Mouse (Mus musculus): ENCODE data around the gene Sox5. TPM values are rescaled to one million over a fixed set of nuclear protein-coding genes. Genes with fewer than 3 reads are reported as not detected.

The Sox5 gene
- polyA plus RNA-seq, 1 experiment from 2014 or later = 22.9 TPM

- 94% methylated on average over 8 of the region's 8 CpGs for WGBS
- Histone ChIP-seq H3K27ac (ENCODE audit: low read length) (no peak overlapping the region), H3K9ac (ENCODE audit: low read length) (no peak overlapping the region), H3K9me3 (ENCODE audit: control insufficient read depth, low read length) (no peaks in the 10 kb centered on the region), H3K36me3 (ENCODE audit: control insufficient read depth, insufficient read depth, low read length) (no peaks in the 10 kb centered on the region), H3K4me2 (ENCODE audit: low read depth, low read length) (no peak overlapping the region), H3K4me3 (ENCODE audit: low read length) (no peak overlapping the region), H3K4me1 (replicated peaks; ENCODE audit: control insufficient read depth, insufficient read depth, low read length) (no peaks in the 10 kb centered on the region), H3K27me3 (ENCODE audit: control insufficient read depth, insufficient read depth, low read depth, low read length) (no peaks in the 10 kb centered on the region)
- ATAC-seq (ENCODE audit: low read depth) = no peak
These were observed 322.3 kb downstream of the Sox5 start for GRCm38 (mm10) chr6:144459486-144459885.

GRCm38 (mm10) chr6:144457500-144457899 is 324.3 kb downstream of the Sox5 start:
- whole genome bisulfite sequencing = 78% methylated on average over 9 of the region's 9 CpGs
- no peak overlapping the region for H3K9ac ChIP-seq (ENCODE audit: low read length)
- no peaks in the 10 kb centered on the region for H3K4me1 ChIP-seq (replicated peaks; ENCODE audit: control insufficient read depth, insufficient read depth, low read length)
- H3K4me2 ChIP-seq (ENCODE audit: low read depth, low read length) = no peak overlapping the region
- no peaks in the 10 kb centered on the region for H3K9me3 ChIP-seq (ENCODE audit: control insufficient read depth, low read length)
- H3K27me3 ChIP-seq (ENCODE audit: control insufficient read depth, insufficient read depth, low read depth, low read length) = no peaks in the 10 kb centered on the region
- no peaks in the 10 kb centered on the region for H3K36me3 ChIP-seq (ENCODE audit: control insufficient read depth, insufficient read depth, low read length)
- H3K4me3 ChIP-seq (ENCODE audit: low read length) = no peak overlapping the region
- no peak for ATAC-seq (ENCODE audit: low read depth)
- no peak overlapping the region for H3K27ac ChIP-seq (ENCODE audit: low read length)

DNA sequence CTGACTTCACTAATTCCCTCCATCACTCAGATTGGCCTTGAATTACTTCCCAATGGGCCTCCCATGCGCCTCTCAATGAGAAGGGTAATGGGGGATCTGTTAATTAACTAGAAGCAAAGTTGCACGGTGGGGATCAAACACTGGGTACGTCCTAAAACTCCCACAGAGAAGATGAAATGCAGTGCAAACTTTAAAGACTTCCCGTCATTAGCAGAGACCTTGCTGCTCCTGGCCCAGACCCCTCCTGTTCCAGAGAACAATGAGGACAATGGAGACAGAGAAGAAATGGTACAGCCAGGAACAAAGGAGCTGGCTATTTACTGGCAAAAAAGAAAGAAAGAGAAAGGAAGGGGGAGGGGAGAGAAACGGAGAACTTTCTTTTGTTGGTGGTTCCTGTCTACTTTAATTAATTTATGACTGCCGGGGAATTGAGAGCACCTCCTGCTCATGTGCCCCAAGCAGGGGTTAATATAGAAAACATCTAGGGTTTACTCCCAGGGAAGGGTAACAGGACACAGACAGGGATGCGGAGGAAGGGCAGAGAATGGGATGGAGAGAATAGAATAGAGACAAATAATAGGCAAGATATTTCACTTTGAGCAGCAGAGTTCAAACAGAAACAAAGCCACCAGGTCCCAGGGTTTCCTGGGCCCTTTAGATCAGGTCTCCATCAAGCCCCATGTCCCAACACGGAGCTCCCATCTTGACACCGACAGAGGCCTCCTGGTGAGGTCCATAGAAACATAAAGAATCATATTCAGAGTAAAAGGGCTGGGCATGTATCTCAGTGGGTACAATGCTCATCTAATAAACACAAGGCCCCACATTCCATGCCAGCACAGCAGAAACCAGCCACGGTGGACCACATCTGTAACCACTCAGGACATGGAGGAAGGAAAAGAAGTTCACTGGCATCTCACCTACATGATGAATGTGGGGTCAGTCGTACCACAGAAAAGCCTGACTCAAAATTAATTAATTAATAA is 327.2 kb downstream of the Sox5 start:
- H3K4me2 ChIP-seq (ENCODE audit: low read depth, low read length) = no peak overlapping the region
- no peak for ATAC-seq (ENCODE audit: low read depth)
- no peaks in the 10 kb centered on the region for H3K9me3 ChIP-seq (ENCODE audit: control insufficient read depth, low read length)
- 49% methylated on average over 11 of the region's 11 CpGs for WGBS
- no peaks in the 10 kb centered on the region for H3K27me3 ChIP-seq (ENCODE audit: control insufficient read depth, insufficient read depth, low read depth, low read length)
- no peak overlapping the region for H3K4me3 ChIP-seq (ENCODE audit: low read length)
- no peaks in the 10 kb centered on the region for H3K4me1 ChIP-seq (replicated peaks; ENCODE audit: control insufficient read depth, insufficient read depth, low read length)
- H3K9ac ChIP-seq (ENCODE audit: low read length) = no peak overlapping the region
- no peak overlapping the region for H3K27ac ChIP-seq (ENCODE audit: low read length)
- no peaks in the 10 kb centered on the region for H3K36me3 ChIP-seq (ENCODE audit: control insufficient read depth, insufficient read depth, low read length)

DNA sequence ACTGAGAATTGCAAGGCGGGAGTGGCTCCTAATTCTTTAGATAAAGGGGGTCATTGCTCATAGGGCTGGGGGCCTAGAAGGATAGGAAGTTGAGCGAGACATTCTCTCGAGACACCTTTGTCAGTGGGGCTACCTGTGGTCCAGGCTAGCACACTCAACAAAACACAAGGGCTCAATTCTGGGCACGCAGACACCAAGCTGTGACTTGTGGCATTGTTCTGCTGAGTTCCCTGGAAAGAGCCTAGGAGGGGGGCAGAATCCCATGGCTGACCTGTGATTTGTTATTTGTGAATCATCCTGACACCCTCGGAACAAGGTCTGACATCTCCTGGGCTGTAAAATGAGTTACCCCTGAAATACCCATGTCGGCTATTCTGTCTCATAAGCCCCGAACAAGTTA is 328.2 kb downstream of the Sox5 start:
- Histone ChIP-seq H3K27ac (ENCODE audit: low read length) (no peak overlapping the region), H3K36me3 (ENCODE audit: control insufficient read depth, insufficient read depth, low read length) (no peaks in the 10 kb centered on the region), H3K9me3 (ENCODE audit: control insufficient read depth, low read length) (no peaks in the 10 kb centered on the region), H3K9ac (ENCODE audit: low read length) (no peak overlapping the region), H3K4me3 (ENCODE audit: low read length) (no peak overlapping the region), H3K27me3 (ENCODE audit: control insufficient read depth, insufficient read depth, low read depth, low read length) (no peaks in the 10 kb centered on the region), H3K4me2 (ENCODE audit: low read depth, low read length) (no peak overlapping the region), H3K4me1 (replicated peaks; ENCODE audit: control insufficient read depth, insufficient read depth, low read length) (no peaks in the 10 kb centered on the region)
- ATAC-seq (ENCODE audit: low read depth) = no peak
- WGBS = 75% methylated on average over 7 of the region's 7 CpGs

DNA sequence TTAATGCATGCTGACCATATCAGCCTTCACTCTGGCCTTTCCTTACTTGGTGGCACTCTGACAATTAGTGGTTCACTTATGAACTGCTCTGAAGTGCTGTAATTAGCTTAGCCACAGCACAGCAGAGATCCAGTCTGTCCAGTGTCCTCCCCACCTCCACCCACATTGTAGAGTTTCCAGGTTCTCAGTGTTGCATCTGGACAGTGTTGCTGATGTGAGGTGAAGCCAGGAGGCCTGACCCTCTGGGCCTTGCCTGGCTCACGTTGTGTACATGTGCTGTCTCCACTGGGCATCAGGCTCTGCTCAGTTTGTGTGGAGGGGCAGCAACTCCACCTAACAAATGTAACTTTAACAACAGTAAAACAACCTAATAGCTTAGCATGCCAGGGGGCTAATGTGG is 328.6 kb downstream of the Sox5 start:
- Histone ChIP-seq H3K9me3 (ENCODE audit: control insufficient read depth, low read length) (no peaks in the 10 kb centered on the region), H3K36me3 (ENCODE audit: control insufficient read depth, insufficient read depth, low read length) (no peaks in the 10 kb centered on the region), H3K4me1 (replicated peaks; ENCODE audit: control insufficient read depth, insufficient read depth, low read length) (no peaks in the 10 kb centered on the region), H3K4me3 (ENCODE audit: low read length) (no peak overlapping the region), H3K9ac (ENCODE audit: low read length) (no peak overlapping the region), H3K27me3 (ENCODE audit: control insufficient read depth, insufficient read depth, low read depth, low read length) (no peaks in the 10 kb centered on the region), H3K27ac (ENCODE audit: low read length) (no peak overlapping the region), H3K4me2 (ENCODE audit: low read depth, low read length) (no peak overlapping the region)
- no peak for ATAC-seq (ENCODE audit: low read depth)
- 43% methylated on average over 1 of the region's 1 CpGs for WGBS

DNA sequence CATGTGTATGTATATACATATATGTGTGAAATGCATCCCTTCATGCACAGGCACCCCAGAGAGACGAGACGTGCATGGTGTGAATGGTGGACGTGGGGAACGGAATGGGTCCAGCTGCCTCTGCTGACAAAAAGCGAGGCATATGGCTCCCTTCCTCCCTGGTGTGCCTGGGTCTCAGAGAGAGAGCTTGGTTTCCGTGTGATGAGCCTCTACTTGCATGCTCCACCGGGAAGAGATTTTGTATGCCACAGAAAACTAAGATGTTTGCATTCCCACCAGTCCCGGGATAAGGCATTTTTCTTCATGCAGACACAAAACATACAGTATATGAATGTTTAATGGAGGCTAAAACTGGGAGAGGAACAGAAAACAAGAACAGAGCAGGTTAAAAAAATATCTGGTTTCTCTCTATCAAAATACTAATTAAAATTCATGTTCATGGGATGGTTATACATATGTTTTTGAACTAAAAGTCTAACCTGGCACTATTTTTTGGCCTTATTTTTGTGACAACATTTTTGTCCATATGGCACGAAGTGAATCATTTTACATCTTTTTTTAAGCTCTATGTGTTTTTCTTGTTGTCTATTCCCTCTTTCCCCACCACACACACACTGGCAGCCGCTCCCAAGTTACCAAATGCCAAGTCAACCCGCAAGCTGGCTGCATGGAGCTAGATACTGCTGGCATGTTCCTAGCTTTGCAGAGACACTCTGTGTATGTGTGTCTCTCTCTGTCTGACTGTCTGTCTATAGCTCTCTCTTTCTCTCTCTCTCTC is 329.4 kb downstream of the Sox5 start:
- H3K36me3 ChIP-seq (ENCODE audit: control insufficient read depth, insufficient read depth, low read length) = no peaks in the 10 kb centered on the region
- H3K27ac ChIP-seq (ENCODE audit: low read length) = no peak overlapping the region
- H3K4me2 ChIP-seq (ENCODE audit: low read depth, low read length) = no peak overlapping the region
- H3K4me3 ChIP-seq (ENCODE audit: low read length) = no peak overlapping the region
- WGBS = 78% methylated on average over 11 of the region's 11 CpGs
- H3K27me3 ChIP-seq (ENCODE audit: control insufficient read depth, insufficient read depth, low read depth, low read length) = no peaks in the 10 kb centered on the region
- no peak overlapping the region for H3K9ac ChIP-seq (ENCODE audit: low read length)
- no peaks in the 10 kb centered on the region for H3K4me1 ChIP-seq (replicated peaks; ENCODE audit: control insufficient read depth, insufficient read depth, low read length)
- ATAC-seq (ENCODE audit: low read depth) = no peak
- H3K9me3 ChIP-seq (ENCODE audit: control insufficient read depth, low read length) = no peaks in the 10 kb centered on the region

DNA sequence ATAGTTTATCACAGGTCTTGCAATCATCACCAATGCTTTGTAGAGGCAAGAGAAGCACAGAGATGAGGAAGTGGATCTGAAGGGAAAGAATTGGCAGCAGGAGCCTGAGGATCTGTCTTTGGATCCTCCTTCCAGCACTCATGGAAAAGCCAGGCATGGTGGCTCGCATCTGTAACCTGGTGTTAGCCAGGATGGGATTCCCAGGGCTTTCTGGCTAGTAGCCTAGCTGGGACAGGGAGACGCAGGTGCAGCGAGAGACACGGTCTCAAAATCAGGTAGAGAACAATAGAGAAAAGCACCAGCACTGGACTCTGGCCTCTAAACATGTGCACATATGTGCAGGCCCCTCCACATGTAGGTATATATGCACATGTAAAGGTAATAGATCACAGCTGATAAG is 330.1 kb downstream of the Sox5 start:
- 90% methylated on average over 4 of the region's 4 CpGs for WGBS
- Histone ChIP-seq H3K27ac (ENCODE audit: low read length) (no peak overlapping the region), H3K9ac (ENCODE audit: low read length) (no peak overlapping the region), H3K4me3 (ENCODE audit: low read length) (no peak overlapping the region), H3K4me1 (replicated peaks; ENCODE audit: control insufficient read depth, insufficient read depth, low read length) (no peaks in the 10 kb centered on the region), H3K27me3 (ENCODE audit: control insufficient read depth, insufficient read depth, low read depth, low read length) (no peaks in the 10 kb centered on the region), H3K9me3 (ENCODE audit: control insufficient read depth, low read length) (no peaks in the 10 kb centered on the region), H3K36me3 (ENCODE audit: control insufficient read depth, insufficient read depth, low read length) (no peaks in the 10 kb centered on the region), H3K4me2 (ENCODE audit: low read depth, low read length) (no peak overlapping the region)
- no peak for ATAC-seq (ENCODE audit: low read depth)

DNA sequence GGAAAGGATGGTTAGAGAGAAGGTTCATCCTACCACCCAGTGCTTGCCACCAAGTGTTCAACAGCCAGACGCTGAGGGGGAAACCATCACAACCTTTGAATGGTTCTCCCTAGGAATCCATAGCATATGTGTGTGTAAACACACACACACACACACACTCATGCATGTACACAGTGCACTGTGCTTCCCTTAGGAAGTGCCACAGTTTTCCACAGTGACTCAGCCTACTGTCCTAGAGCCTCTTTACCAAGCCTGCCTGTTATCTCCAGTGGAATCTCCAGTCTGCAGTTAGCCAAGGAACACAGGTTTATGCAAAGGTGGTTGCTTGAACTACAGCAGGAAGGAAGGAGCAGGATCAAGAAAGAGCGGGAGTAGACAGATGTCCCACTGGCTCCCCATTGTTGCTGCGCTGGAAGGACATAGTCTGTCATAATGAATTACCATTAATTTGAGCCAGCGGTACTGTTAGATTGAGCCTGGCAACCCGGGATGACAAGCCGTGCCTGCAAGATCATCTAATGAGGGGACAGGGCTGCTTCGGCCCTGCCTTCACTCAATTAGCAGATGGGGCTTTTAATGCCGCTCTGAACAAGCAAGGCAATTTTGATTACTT is 335.9 kb downstream of the Sox5 start:
- Histone ChIP-seq H3K36me3 (ENCODE audit: control insufficient read depth, insufficient read depth, low read length) (no peaks in the 10 kb centered on the region), H3K27me3 (ENCODE audit: control insufficient read depth, insufficient read depth, low read depth, low read length) (no peaks in the 10 kb centered on the region), H3K4me2 (ENCODE audit: low read depth, low read length) (no peak overlapping the region), H3K4me3 (ENCODE audit: low read length) (no peak overlapping the region), H3K9me3 (ENCODE audit: control insufficient read depth, low read length) (no peaks in the 10 kb centered on the region), H3K4me1 (replicated peaks; ENCODE audit: control insufficient read depth, insufficient read depth, low read length) (no peaks in the 10 kb centered on the region), H3K27ac (ENCODE audit: low read length) (no peak overlapping the region), H3K9ac (ENCODE audit: low read length) (no peak overlapping the region)
- 79% methylated on average over 8 of the region's 8 CpGs for WGBS
- no peak for ATAC-seq (ENCODE audit: low read depth)

- no peak overlapping the region for H3K9ac ChIP-seq (ENCODE audit: low read length)
- no peaks in the 10 kb centered on the region for H3K9me3 ChIP-seq (ENCODE audit: control insufficient read depth, low read length)
- H3K4me3 ChIP-seq (ENCODE audit: low read length) = no peak overlapping the region
- no peaks in the 10 kb centered on the region for H3K4me1 ChIP-seq (replicated peaks; ENCODE audit: control insufficient read depth, insufficient read depth, low read length)
- ATAC-seq (ENCODE audit: low read depth) = no peak
- H3K36me3 ChIP-seq (ENCODE audit: control insufficient read depth, insufficient read depth, low read length) = no peaks in the 10 kb centered on the region
- WGBS = 73% methylated on average over 5 of the region's 5 CpGs
- no peaks in the 10 kb centered on the region for H3K27me3 ChIP-seq (ENCODE audit: control insufficient read depth, insufficient read depth, low read depth, low read length)
- no peak overlapping the region for H3K27ac ChIP-seq (ENCODE audit: low read length)
- H3K4me2 ChIP-seq (ENCODE audit: low read depth, low read length) = no peak overlapping the region
These were observed 337.4 kb downstream of the Sox5 start for GRCm38 (mm10) chr6:144444367-144444766.
